Mouse (Mus musculus): ENCODE results near the gene Cst3.

DNA sequence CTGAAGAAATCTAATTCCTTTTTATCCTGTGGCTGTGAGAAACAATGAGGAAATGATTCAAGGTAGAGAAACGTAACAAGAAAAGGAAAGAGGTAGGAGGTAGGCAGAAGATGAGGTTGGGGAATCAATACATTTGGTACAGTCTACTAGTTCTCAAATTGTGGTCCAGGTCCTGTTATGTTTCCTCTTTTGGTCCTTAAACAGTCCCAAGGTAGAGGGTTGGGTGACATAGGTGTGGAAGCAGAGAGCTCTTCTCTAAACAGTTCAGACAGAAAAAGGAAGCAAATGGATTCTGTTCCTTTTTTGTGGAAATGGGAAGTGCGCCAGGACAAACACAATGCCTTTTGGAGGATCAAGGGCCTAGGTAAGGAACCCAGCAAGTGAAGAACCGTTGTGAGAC is 13.4 kb upstream of the Cst3 start:
- TF ChIP-seq CTCF (IDR thresholded peaks at IDR 0.05; ENCODE audit: insufficient read depth, low read depth, low read length) (no peak), POLR2A (IDR thresholded peaks at IDR 0.05; ENCODE audit: insufficient read depth, low read depth, low read length) (no peak)

All from olfactory bulb, adult 2 months (tissue).